Mouse (Mus musculus) thymus, adult 2 months (tissue): ENCODE results near the gene Lefty1.

ENCODE experiments used
- CTCF ChIP-seq: fragments of 200-500 bp; IDR thresholded peaks from 2 replicates; pipeline ENCODE4 v1.5.1; 2012; ENCODE audit warnings: mild to moderate bottlenecking, control low read depth, low read length, moderate library complexity, borderline replicate concordance; ENCODE audit not compliant: control insufficient read depth, poor library complexity, insufficient read depth; ENCODE audit errors: extremely low read depth
- POLR2A ChIP-seq: fragments of 200-500 bp; IDR thresholded peaks from 2 replicates; pipeline ENCODE4 v1.6.1; 2012; ENCODE audit warnings: mild to moderate bottlenecking, low read length, control low read depth, moderate library complexity; ENCODE audit not compliant: control insufficient read depth, poor library complexity, insufficient read depth; ENCODE audit errors: extremely low read depth

GRCm38 (mm10) chr1:180980464-180980863 is 45.6 kb downstream of the Lefty1 start:
- TF ChIP-seq POLR2A (no peak), CTCF (no peak)
